Mouse (Mus musculus): ENCODE data around the gene Mrgprh.

GRCm38 (mm10) chr17:12835738-12836137 is 40.1 kb upstream of the Mrgprh start:
- TF ChIP-seq POLR2A (IDR thresholded peaks at IDR 0.05; ENCODE audit: insufficient read depth, low read length) = no peak
- TF ChIP-seq CTCF (IDR thresholded peaks at IDR 0.05; ENCODE audit: low read depth, low read length) = no peak
- TF ChIP-seq EP300 (IDR thresholded peaks at IDR 0.05; ENCODE audit: insufficient read depth, low read depth, low read length) = no peak

All from ES-Bruce4 (cell line).